Mouse (Mus musculus) liver, embryonic 16.5 days (tissue): ENCODE measurements around the gene 2310034G01Rik. TPM values are rescaled to one million over a fixed set of nuclear protein-coding genes. Genes with fewer than 3 reads are reported as not detected.

Source experiments
- ATAC-seq: fragments of 200-750 bp; cut with Nextera tagmentation; 2 replicates; pipeline ENCODE4 v1.8.0; 2017; ENCODE audit warnings: low read depth, mild to moderate bottlenecking, moderate number of reproducible peaks, moderate library complexity
- H3K27ac ChIP-seq: fragments of 300-500 bp; sonication (generic); 2 replicates; pipeline ENCODE4 v1.5.1; 2014; ENCODE audit warnings: mild to moderate bottlenecking, low read length
- H3K27me3 ChIP-seq: fragments of 300-500 bp; sonication (generic); 2 replicates; pipeline ENCODE4 v1.6.1; 2014; ENCODE audit warnings: low read depth, low read length, mixed read lengths; ENCODE audit not compliant: control insufficient read depth, insufficient read depth
- H3K36me3 ChIP-seq: fragments of 300-500 bp; sonication (generic); 2 replicates; pipeline ENCODE4 v1.6.1; 2014; ENCODE audit warnings: mild to moderate bottlenecking; ENCODE audit not compliant: control insufficient read depth, insufficient read depth
- H3K4me1 ChIP-seq: fragments of 300-500 bp; sonication (generic); 2 replicates; pipeline ENCODE4 v1.6.1; 2014; ENCODE audit warnings: low read depth, low read length, mixed read lengths; ENCODE audit not compliant: control insufficient read depth
- H3K4me2 ChIP-seq: fragments of 300-500 bp; sonication (generic); 2 replicates; pipeline ENCODE4 v1.6.1; 2014; ENCODE audit warnings: low read depth, low read length, mixed read lengths
- H3K4me3 ChIP-seq: fragments of 300-500 bp; sonication (generic); 2 replicates; pipeline ENCODE4 v1.5.1; 2014; ENCODE audit warnings: low read depth, mild to moderate bottlenecking, low read length
- H3K9ac ChIP-seq: fragments of 300-500 bp; sonication (generic); 2 replicates; pipeline ENCODE4 v1.6.1; 2014; ENCODE audit warnings: low read depth, low read length
- H3K9me3 ChIP-seq: fragments of 300-500 bp; sonication (generic); replicated peaks from 2 replicates; pipeline ENCODE4 v1.6.1; 2016; ENCODE audit warnings: low read length; ENCODE audit not compliant: control insufficient read depth
- WGBS: fragments of 180-500 bp; shearing (Covaris S2); extraction: QIAGEN DNeasy Blood & Tissue Kit; methylation state at CpG from one replicate; pipeline ENCODE4 v1.1.7; 2014; ENCODE audit not compliant: insufficient replicate concordance; 5-methylcytosine and 5-hydroxymethylcytosine counted together
- polyA plus RNA-seq: library from polyadenylated mRNA; unstranded; fragments of >200 nt; fragmentation: Nextera tagmentation; extraction: Ambion mirVana; gene quantifications from 2 replicates; pipeline ENCODE4 v1.2.1, GENCODE M21; 2015

The 2310034G01Rik gene
- 0.36 and 0.40 TPM in 2 replicates for polyA plus RNA-seq

GRCm38 (mm10) chr19:46350168-46350932, at the start of gene 2310034G01Rik:
TSS of gene 2310034G01Rik (minus strand) at chr19:46350302.
- Histone ChIP-seq H3K27me3 (peaks cover 8% of the 10 kb centered on the region), H3K9ac (peak within 1 kb of the TSS; percentile 71), H3K9me3 (no peaks in the 10 kb centered on the region), H3K4me3 (peak within 1 kb of the TSS; percentile 69), H3K27ac (peak within 1 kb of the TSS; percentile 51; the same call in 1 of the 2 replicates), H3K4me1 (peaks cover 16% of the 10 kb centered on the region), H3K4me2 (peak within 1 kb of the TSS; percentile 86), H3K36me3 (no peaks in the 10 kb centered on the region)
- 44% methylated on average over 10 of the region's 10 CpGs for WGBS
- no peak for ATAC-seq

DNA sequence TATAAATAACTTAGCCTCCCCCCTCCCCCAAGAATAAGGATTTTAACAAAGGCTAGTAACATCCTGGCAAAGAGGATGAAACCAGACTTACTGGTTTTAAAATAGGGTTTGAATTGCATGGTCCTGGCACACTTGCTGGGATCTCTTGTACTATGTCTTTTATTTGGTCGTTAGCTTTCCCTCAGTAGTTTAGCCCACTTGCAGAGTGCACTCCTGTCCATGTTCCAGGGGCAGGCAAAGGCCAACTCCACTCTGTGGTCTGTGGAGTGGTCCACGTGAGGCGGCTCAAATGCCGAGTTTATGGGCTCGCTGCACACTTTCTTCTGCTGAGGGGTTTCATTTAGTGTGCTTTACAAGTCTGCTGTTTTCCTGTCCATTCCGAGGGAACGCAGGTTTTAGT, 49.8 kb upstream of the 2310034G01Rik start:
- WGBS: 76% methylated on average over 7 of the region's 7 CpGs

DNA sequence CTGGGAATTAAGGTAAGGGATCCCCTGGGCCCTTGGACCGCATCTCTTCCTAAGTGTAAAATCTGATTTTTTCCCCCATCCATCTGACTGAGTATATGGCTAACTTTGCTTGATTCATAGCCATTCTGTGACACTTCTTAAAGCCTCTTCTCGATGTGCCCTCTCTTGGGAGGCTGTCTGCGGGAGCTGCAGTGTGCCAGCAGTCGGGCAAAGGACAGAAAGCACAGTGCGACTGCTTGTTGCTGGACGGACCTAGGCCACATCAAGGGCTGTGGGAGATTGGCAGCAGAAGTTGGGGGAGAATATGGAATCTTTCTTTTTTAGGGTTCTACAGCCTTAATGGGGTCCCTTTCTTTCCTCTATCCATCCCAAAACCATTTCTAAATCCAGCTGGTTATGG, 49.3 kb upstream of the 2310034G01Rik start:
- no peak overlapping the region for H3K9ac ChIP-seq
- 84% methylated on average over 6 of the region's 6 CpGs for WGBS
- no peak for ATAC-seq
- H3K4me2 ChIP-seq: no peak overlapping the region
- no peak overlapping the region for H3K4me3 ChIP-seq
- peaks cover 18% of the 10 kb centered on the region for H3K4me1 ChIP-seq
- H3K27me3 ChIP-seq: no peaks in the 10 kb centered on the region
- H3K36me3 ChIP-seq: no peaks in the 10 kb centered on the region
- H3K9me3 ChIP-seq: no peaks in the 10 kb centered on the region
- H3K27ac ChIP-seq: no peak overlapping the region

More for the DNA sequence above, 49.8 kb upstream of the 2310034G01Rik start:
- no peaks in the 10 kb centered on the region for H3K27me3 ChIP-seq
- H3K4me2 ChIP-seq: no peak overlapping the region
- no peaks in the 10 kb centered on the region for H3K9me3 ChIP-seq
- no peaks in the 10 kb centered on the region for H3K36me3 ChIP-seq
- ATAC-seq: no peak
- H3K4me3 ChIP-seq: no peak overlapping the region
- H3K4me1 ChIP-seq: peaks cover 15% of the 10 kb centered on the region
- no peak overlapping the region for H3K9ac ChIP-seq
- H3K27ac ChIP-seq: no peak overlapping the region

DNA sequence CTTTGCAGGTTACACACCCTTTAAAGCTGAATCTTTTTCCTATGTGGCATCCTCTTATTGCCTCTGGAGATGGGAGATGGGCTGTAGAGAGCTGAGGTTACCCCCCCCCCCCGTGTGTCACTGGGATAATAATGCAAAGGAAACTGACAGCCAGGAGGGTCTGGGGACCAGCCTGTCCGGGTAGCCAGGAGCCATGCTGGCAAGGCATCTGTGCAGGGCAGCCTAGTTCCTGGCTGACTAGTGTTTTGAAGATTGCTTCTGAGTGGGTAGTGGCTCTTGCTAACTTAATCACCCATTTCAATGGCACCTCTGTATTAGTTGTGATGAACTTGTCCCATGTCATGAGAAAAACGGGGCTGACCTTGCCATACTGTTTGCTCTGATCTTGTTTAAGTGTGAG, 48.3 kb upstream of the 2310034G01Rik start:
- H3K27ac ChIP-seq: no peak overlapping the region
- no peaks in the 10 kb centered on the region for H3K27me3 ChIP-seq
- H3K36me3 ChIP-seq: no peaks in the 10 kb centered on the region
- H3K4me2 ChIP-seq: no peak overlapping the region
- no peak overlapping the region for H3K9ac ChIP-seq
- H3K4me1 ChIP-seq: peaks cover 28% of the 10 kb centered on the region
- ATAC-seq: no peak
- 51% methylated on average over 3 of the region's 3 CpGs for WGBS
- H3K4me3 ChIP-seq: no peak overlapping the region
- H3K9me3 ChIP-seq: no peaks in the 10 kb centered on the region

DNA sequence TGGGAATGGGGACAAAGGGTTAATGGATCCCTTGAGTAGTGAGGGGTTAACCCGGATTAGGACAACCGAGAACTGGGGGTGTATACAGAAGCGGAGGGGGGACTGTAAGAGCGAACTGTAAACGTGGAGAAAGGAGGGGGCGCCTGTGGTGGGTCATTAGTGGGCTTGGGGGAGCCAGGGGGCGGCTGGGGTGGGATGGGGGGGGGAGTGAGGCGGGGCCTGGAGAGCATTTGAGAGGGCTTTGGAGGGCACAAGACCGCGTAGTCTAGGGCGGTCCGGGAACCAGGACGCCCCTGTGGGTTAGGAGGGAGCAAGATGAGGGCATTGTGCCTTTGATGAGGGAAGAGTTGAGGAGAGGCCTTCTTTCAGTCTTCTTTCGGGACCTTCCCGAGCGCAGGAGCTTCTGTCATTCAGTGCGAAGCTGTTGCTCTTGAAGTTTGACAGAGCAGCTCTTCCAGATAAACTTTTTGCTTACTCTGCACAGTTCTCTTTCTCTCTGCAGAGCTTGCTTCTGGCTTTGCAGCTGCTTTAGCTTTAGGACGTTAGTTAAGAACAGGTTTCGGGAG, 47.4 kb upstream of the 2310034G01Rik start:
- Histone ChIP-seq H3K4me2 (peak overlapping the region; percentile 93), H3K27me3 (no peaks in the 10 kb centered on the region), H3K27ac (no peak overlapping the region), H3K9me3 (no peaks in the 10 kb centered on the region), H3K36me3 (no peaks in the 10 kb centered on the region), H3K4me1 (peaks cover 28% of the 10 kb centered on the region), H3K4me3 (peak overlapping the region; percentile 70), H3K9ac (peak overlapping the region; percentile 85)
- no peak for ATAC-seq
- WGBS: 3% methylated on average over 19 of the region's 19 CpGs

DNA sequence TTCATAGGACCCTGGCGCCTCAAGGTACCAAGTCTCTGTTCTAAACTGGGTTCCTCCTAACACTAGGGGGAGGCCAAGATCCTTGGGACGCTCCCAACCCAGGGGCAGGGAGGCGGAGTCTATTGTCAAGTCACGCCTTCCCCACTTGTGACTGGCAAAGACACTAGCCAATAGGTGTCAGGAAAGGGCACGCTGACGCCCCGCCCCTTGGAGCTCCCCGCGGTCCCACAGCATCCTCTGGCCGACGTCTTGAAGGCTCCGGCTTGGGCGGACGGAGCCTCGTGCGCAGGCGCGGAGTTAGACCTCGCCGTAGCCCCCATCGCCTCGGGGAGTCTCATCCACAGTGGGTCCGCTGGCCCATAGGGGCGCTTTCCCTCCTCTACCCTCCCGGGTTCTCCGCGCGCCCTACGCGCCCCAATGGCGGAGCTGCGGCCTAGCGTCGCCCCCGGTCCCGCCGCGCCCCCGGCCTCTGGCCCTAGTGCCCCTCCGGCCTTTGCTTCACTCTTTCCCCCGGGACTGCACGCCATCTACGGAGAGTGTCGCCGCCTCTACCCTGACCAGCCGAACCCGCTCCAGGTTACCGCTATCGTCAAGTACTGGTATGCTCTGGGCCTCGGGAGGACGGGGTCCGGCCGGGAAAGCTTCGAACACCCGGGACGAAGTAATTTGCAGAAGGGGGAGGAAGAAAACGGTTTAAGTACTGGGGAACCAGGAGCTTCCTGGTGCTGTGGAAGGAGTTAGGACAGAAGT, 46.8 kb upstream of the 2310034G01Rik start, which contains the start of gene Sufu:
Sufu (plus strand) TSS at position 211 of the 750 bp plus-strand sequence.
- Histone ChIP-seq H3K27me3 (no peaks in the 10 kb centered on the region), H3K4me3 (peak within 1 kb of the TSS; percentile 76), H3K4me2 (peak within 1 kb of the TSS; percentile 93), H3K9ac (peak within 1 kb of the TSS; percentile 85), H3K27ac (peak within 1 kb of the TSS; percentile 61), H3K9me3 (no peaks in the 10 kb centered on the region), H3K36me3 (peaks cover under 1% of the 10 kb centered on the region; the same call in 1 of the 2 replicates), H3K4me1 (peaks cover 28% of the 10 kb centered on the region)
- ATAC-seq: peak; percentile 80
- under 1% methylated on average over 57 of the region's 57 CpGs for WGBS

GRCm38 (mm10) chr19:46396109-46396508, 46.0 kb upstream of the 2310034G01Rik start:
- peaks cover 3% of the 10 kb centered on the region; the same call in 1 of the 2 replicates for H3K36me3 ChIP-seq
- peak overlapping the region; percentile 61 for H3K27ac ChIP-seq
- H3K9me3 ChIP-seq: no peaks in the 10 kb centered on the region
- no peaks in the 10 kb centered on the region for H3K27me3 ChIP-seq
- H3K9ac ChIP-seq: peak overlapping the region; percentile 78
- peak overlapping the region; percentile 87 for H3K4me2 ChIP-seq
- H3K4me3 ChIP-seq: peak overlapping the region; percentile 76
- no peak for ATAC-seq
- WGBS: 8% methylated on average over 8 of the region's 8 CpGs
- H3K4me1 ChIP-seq: peaks cover 28% of the 10 kb centered on the region

- H3K27me3 ChIP-seq: no peaks in the 10 kb centered on the region
- peak within 1 kb of the TSS; percentile 78 for H3K9ac ChIP-seq
- H3K4me3 ChIP-seq: peak within 1 kb of the TSS; percentile 76
- under 1% methylated on average over 51 of the region's 51 CpGs for WGBS
- H3K27ac ChIP-seq: peak within 1 kb of the TSS; percentile 75
- H3K4me1 ChIP-seq: peaks cover 28% of the 10 kb centered on the region
- peak; percentile 93 for ATAC-seq
- H3K4me2 ChIP-seq: peak within 1 kb of the TSS; percentile 90
- no peaks in the 10 kb centered on the region for H3K9me3 ChIP-seq
- peaks cover 3% of the 10 kb centered on the region; the same call in 1 of the 2 replicates for H3K36me3 ChIP-seq
Observed at GRCm38 (mm10) chr19:46395109-46396009, 45.3 kb upstream of the 2310034G01Rik start, which contains the start of gene Actr1a. TSS of gene Actr1a (minus strand) at chr19:46395748.
